Mouse (Mus musculus) liver, embryonic 14.5 days (tissue): ENCODE measurements around the gene Adcy3. TPM values are rescaled to one million over a fixed set of nuclear protein-coding genes. Genes with fewer than 3 reads are reported as not detected.
A peak's percentile ranks its signal among the peaks of the same experiment; 100 is the strongest.

Experiments used
- ATAC-seq: fragments of 200-750 bp; cut with Nextera tagmentation; 2 replicates; pipeline ENCODE4 v1.8.0; 2017; ENCODE audit warnings: moderate number of reproducible peaks, mild to moderate bottlenecking, moderate library complexity; ENCODE audit not compliant: insufficient read depth
- DNase-seq, 3 experiments: peaks; one replicate each; pipeline ENCODE4 v3.0.0-alpha.2; 2012 to 2013; ENCODE audit warnings: low read depth in 3 of 3, low spot score in 3 of 3
- H3K27ac ChIP-seq: fragments of 300-500 bp; sonication (generic); 2 replicates; pipeline ENCODE4 v1.5.1; 2014; ENCODE audit warnings: moderate library complexity, mild to moderate bottlenecking, control low read depth, inconsistent platforms
- H3K27me3 ChIP-seq: fragments of 300-500 bp; sonication (generic); 2 replicates; pipeline ENCODE4 v1.6.1; 2014; ENCODE audit warnings: mild to moderate bottlenecking, low read length, moderate library complexity; ENCODE audit not compliant: control insufficient read depth, insufficient read depth
- H3K36me3 ChIP-seq: fragments of 300-500 bp; sonication (generic); replicated peaks from 2 replicates; pipeline ENCODE4 v1.6.1; 2014; ENCODE audit warnings: low read depth; ENCODE audit not compliant: control insufficient read depth, insufficient read depth
- H3K4me1 ChIP-seq, 2 experiments: fragments of 200-500 bp in 1 of 2; fragments of 300-500 bp in 1 of 2; sonication (generic) in 1 of 2; replicated peaks; 2 replicates each; pipeline ENCODE4 v1.6.1; 2012 to 2014; ENCODE audit warnings: antibody characterized with exemption in 1 of 2, inconsistent platforms in 1 of 2, low read length in 1 of 2; ENCODE audit not compliant: control insufficient read depth in 2 of 2, insufficient read depth in 2 of 2
- H3K4me2 ChIP-seq: fragments of 300-500 bp; sonication (generic); 2 replicates; pipeline ENCODE4 v1.6.1; 2014; ENCODE audit warnings: low read depth, mild to moderate bottlenecking, control low read depth, moderate library complexity
- H3K4me3 ChIP-seq, 2 experiments: fragments of 200-500 bp in 1 of 2; fragments of 300-500 bp in 1 of 2; sonication (generic) in 1 of 2; 2 replicates each; pipeline ENCODE4 v1.5.1; 2012 to 2014; ENCODE audit warnings: low read depth in 2 of 2, low read length in 2 of 2, mild to moderate bottlenecking in 2 of 2, control low read depth in 1 of 2, inconsistent platforms in 1 of 2, moderate library complexity in 1 of 2; ENCODE audit not compliant: insufficient read depth in 1 of 2
- H3K9ac ChIP-seq: fragments of 300-500 bp; sonication (generic); replicated peaks from 2 replicates; pipeline ENCODE4 v1.6.1; 2014; ENCODE audit warnings: mild to moderate bottlenecking, control low read depth, moderate library complexity
- H3K9me3 ChIP-seq: fragments of 300-500 bp; sonication (generic); 2 replicates; pipeline ENCODE4 v1.6.1; 2016; ENCODE audit warnings: low read length, mixed read lengths; ENCODE audit not compliant: control insufficient read depth
- CTCF ChIP-seq: IDR thresholded peaks from 2 replicates; pipeline ENCODE4 v1.5.1; 2016; ENCODE audit warnings: antibody characterized with exemption, low read depth, control low read depth
- EP300 ChIP-seq: IDR thresholded peaks from 2 replicates; pipeline ENCODE4 v1.6.1; 2016; ENCODE audit warnings: antibody characterized with exemption, low read depth
- WGBS: fragments of 180-500 bp; shearing (Covaris S2); extraction: QIAGEN DNeasy Blood & Tissue Kit; methylation state at CpG from one replicate; pipeline ENCODE4 v1.1.7; 2014; ENCODE audit not compliant: insufficient replicate concordance; 5-methylcytosine and 5-hydroxymethylcytosine counted together
- polyA plus RNA-seq, 2 experiments: library from polyadenylated mRNA; depleted of rRNA in 1 of 2; stranded (reverse) in 1 of 2; unstranded in 1 of 2; fragments of >200 nt; fragmentation: Nextera tagmentation in 1 of 2; extraction: Ambion mirVana in 1 of 2; gene quantifications; 2 replicates each; pipeline versions ENCODE4 v1.2.1 to v1.2.3; 2012 to 2014

Gene Adcy3
- polyA plus RNA-seq, 2 experiments, result 0.18 to 0.42 TPM

- no peaks in the 10 kb centered on the region for H3K9me3 ChIP-seq
- no peak overlapping the region for H3K27ac ChIP-seq
- ATAC-seq (no peak), DNase-seq (no peak)
- no peak overlapping the region for H3K4me2 ChIP-seq
- H3K4me1 ChIP-seq, result no peaks in the 10 kb centered on the region
- H3K4me3 ChIP-seq, result no peak overlapping the region
- TF ChIP-seq EP300 (no peak), CTCF (no peak)
- H3K36me3 ChIP-seq, result no peaks in the 10 kb centered on the region
- 56% methylated on average over 4 of the region's 4 CpGs for WGBS
- H3K27me3 ChIP-seq, result no peaks in the 10 kb centered on the region
- no peak overlapping the region for H3K9ac ChIP-seq
These were observed 15.3 kb upstream of the Adcy3 start for GRCm38 (mm10) chr12:4117579-4117978.

DNA sequence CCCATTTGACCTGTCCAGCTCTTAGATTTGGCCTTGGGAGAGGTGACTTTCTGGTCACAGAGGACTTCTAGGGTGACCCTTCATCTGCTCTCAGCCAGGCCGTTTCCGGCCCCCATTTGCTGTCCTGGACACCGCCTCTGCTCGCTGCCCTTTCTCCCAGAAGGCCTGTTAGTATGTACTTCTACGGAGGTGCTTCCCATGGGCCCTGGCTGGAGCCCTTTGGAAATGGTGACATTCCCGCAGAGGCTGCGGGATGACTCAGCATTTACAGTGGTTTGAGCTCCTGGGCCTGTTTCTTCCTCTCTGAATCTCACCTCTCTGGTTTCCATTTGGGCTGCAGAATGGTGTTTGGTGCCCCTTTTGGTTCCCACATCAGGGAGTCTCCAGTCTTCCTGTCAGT is 5.6 kb upstream of the Adcy3 start:
- TF ChIP-seq EP300, result no peak
- TF ChIP-seq CTCF, result no peak
- no peak for ATAC-seq
- Histone ChIP-seq H3K36me3 (no peaks in the 10 kb centered on the region), H3K9ac (no peak overlapping the region), H3K4me3 (no peak overlapping the region), H3K27me3 (no peaks in the 10 kb centered on the region), H3K4me1 (no peaks in the 10 kb centered on the region), H3K27ac (no peak overlapping the region), H3K9me3 (no peaks in the 10 kb centered on the region), H3K4me2 (no peak overlapping the region)
- no peak for DNase-seq
- 59% methylated on average over 7 of the region's 7 CpGs for WGBS

- H3K4me2 ChIP-seq, result peak overlapping the region; percentile 51
- H3K27me3 ChIP-seq, result peaks cover 11% of the 10 kb centered on the region
- no peaks in the 10 kb centered on the region for H3K4me1 ChIP-seq
- H3K27ac ChIP-seq, result no peak overlapping the region
- no peaks in the 10 kb centered on the region for H3K9me3 ChIP-seq
- no peak overlapping the region for H3K9ac ChIP-seq
- H3K36me3 ChIP-seq, result no peaks in the 10 kb centered on the region
- TF ChIP-seq EP300 (no peak), CTCF (no peak)
- WGBS, result 25% methylated on average over 11 of the region's 11 CpGs
- peak overlapping the region; percentile 29 to 41 for H3K4me3 ChIP-seq
- DNase-seq, result no peak
- no peak for ATAC-seq
These were observed 927 bp downstream of the Adcy3 start for GRCm38 (mm10) chr12:4133847-4134212.

GRCm38 (mm10) chr12:4143179-4143578 is 10.3 kb downstream of the Adcy3 start:
- no peak overlapping the region for H3K4me2 ChIP-seq
- DNase-seq (no peak), ATAC-seq (no peak)
- H3K9ac ChIP-seq, result no peak overlapping the region
- H3K4me3 ChIP-seq, result no peak overlapping the region
- H3K36me3 ChIP-seq, result no peaks in the 10 kb centered on the region
- WGBS, result 63% methylated on average over 5 of the region's 5 CpGs
- TF ChIP-seq CTCF (peak; percentile 34; the same call in 1 of the 2 replicates), EP300 (no peak)
- H3K27me3 ChIP-seq, result no peaks in the 10 kb centered on the region
- H3K27ac ChIP-seq, result no peak overlapping the region
- no peaks in the 10 kb centered on the region for H3K4me1 ChIP-seq
- H3K9me3 ChIP-seq, result no peaks in the 10 kb centered on the region

GRCm38 (mm10) chr12:4150936-4151335 is 18.0 kb downstream of the Adcy3 start:
- no peak for ATAC-seq

More at GRCm38 (mm10) chr12:4150936-4151335, 18.0 kb downstream of the Adcy3 start:
- 65% methylated on average over 2 of the region's 2 CpGs for WGBS
- Histone ChIP-seq H3K27ac (no peak overlapping the region), H3K4me1 (no peaks in the 10 kb centered on the region), H3K36me3 (no peaks in the 10 kb centered on the region), H3K4me2 (no peak overlapping the region), H3K9ac (no peak overlapping the region), H3K27me3 (no peaks in the 10 kb centered on the region), H3K4me3 (no peak overlapping the region), H3K9me3 (no peaks in the 10 kb centered on the region)
- TF ChIP-seq EP300, result no peak
- no peak for TF ChIP-seq CTCF
- no peak for DNase-seq
